Mouse (Mus musculus): Measurements from ENCODE around the gene Txlnb. TPM values are rescaled to one million over a fixed set of nuclear protein-coding genes. Genes with fewer than 3 reads are reported as not detected.
A peak's percentile ranks its signal among the peaks of the same experiment; 100 is the strongest.
"Not testable (repeated sequence)": the region's sequence is repeated elsewhere in the genome, so short reads cannot be mapped to it uniquely, and the experiment has no call there.

Txlnb gene
- 0.12 and 0.49 TPM in 2 replicates for total RNA-seq (2017)

DNA sequence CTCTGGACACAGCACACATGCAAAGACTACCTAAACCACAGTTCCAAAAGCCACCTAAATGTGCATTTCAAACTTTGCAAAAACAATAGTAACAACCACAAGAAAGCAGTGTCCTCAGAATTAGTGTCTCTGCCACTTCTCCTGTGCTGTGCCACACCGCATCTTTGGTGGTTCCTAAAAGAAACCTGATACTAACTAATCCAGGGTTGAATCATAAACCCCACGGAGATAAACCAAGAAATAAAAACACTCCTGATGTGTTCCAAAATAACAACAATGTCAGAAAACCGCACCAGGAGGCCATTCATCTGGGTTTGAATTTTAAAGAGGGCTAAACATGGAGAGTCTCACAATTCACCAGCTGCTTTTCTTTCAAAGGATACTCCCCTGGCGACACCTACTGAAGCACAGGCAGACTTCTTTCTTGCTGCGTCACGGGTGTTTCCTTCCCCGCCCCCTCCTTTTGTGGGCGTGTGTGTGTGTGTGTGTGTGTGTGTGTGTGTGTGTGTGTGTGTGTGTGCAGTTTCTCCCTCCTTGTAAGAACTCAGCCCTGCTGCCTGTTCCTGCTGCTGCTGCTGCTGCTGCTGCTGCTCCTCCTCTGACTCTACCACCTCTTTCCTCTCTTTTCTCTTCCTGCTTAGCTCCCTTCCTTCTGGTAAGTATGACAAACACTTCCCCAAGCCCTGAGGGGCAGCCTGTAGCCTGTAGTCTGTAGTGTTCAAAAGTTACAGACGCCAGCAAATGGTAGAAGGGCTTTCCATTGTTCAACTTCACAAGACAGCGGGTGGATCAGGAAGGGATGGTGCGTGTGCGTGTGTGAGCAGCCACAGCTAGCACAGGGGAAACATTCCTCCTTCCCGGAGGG is at the start of gene Txlnb:
Gene Txlnb, plus strand, starts transcription at position 460 of the 865 bp plus-strand sequence.
- ATAC-seq (ENCODE audit: extremely low read depth, insufficient number of reproducible peaks, low FRiP score, poor library complexity, severe bottlenecking) = peak; percentile 91

DNA sequence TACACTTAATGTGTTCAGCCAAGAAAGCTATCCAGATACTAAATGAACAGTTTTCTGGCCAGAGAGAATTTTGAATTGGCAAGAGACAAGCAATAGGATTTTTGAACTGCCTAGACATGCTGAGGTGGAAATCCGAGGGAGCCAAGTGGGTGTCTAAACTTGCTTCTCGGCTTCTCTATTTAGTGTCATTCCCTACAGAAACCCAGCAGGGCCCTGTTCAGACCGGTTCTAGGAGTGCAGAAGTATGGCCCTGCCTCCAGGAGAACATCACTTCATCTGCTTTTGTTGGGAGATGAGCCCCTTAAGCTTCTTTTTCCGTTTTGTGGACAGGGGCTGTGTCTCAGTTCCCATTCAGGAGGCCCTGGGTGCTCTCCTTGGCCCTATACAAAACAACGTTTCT is 43.5 kb upstream of the Txlnb start:
- no peak for ATAC-seq (ENCODE audit: extremely low read depth, insufficient number of reproducible peaks, low FRiP score, poor library complexity, severe bottlenecking)

DNA sequence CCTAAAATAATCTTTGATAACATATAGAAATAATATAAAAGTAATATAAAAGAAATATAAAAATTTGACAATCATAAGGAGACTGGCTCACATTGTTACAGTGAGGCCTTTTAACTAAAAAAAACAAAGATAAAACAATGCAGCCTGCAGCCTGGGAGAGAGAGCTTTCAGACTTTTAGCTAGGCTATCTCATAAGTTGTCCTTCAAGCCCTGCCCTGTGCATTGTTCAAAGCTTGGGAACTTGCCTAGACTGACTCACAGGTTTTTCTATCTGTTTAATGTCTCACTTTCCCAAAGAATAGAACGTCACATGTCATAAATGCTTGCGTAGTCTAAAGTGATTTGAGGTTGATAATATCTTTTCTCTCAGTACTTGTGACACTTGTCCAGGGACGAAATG is 36.3 kb upstream of the Txlnb start:
- ATAC-seq (ENCODE audit: extremely low read depth, insufficient number of reproducible peaks, low FRiP score, poor library complexity, severe bottlenecking) = no peak

DNA sequence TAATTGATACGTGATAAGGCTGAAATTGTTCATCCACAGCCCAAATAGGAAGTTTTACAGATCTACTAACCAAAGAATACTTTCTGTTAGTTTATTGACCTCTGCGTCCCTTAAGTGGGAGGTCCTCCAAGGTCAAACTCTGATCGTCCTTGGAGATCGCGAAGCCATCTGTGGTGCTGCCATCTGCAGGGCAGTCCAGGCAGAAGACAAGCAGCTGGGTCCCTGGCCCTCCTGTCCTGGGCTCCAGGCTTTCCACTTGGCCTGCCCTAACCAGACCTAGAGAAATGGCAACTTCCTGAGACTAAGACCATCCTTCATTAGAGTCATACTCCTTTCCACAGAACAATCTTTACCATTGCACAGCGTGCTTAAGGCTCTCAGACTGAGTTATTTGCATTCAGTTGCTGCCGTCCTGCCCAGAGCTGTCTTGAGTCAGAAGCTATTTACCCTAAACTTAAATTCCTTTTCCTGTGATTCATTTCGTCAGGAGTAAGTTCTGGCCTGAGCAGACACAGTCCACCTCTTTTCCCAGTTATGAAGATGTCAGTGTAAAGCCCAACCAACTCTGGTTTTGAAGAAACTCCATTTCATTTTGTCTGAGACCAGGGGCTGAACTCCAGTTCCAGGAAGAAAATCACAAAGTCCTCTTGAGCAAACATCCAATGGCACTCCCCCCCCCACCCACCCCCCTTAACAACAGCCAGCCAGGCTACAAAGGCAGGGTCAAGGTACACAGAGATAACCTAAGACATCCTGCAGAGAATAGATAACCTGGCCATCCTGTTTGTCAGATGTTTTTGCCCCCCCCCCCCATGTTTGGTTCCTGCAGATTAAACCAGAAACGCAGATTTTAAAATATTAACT is 35.0 kb upstream of the Txlnb start:
- ATAC-seq (ENCODE audit: extremely low read depth, insufficient number of reproducible peaks, low FRiP score, poor library complexity, severe bottlenecking) = peak; percentile 26; the same call in 1 of the 2 replicates

DNA sequence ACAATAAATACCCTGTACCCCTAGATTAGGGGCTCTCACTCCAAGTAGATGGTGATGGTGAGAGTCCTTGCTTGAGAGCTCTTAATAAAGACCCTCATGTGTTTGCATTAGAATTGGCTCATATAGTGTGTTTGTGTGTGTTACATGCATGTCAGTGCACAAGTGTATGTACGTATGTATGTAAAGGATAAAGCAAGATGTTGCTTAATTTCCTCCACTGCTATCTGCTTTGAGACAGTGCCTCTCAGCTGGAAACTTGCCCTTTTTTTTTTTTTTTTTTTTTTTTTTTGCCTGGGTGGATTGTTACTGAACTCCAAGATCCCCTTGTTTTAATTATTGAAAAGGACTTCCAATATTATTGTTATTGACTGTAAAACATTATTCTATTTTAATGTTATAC is 34.4 kb upstream of the Txlnb start:
- ATAC-seq (ENCODE audit: extremely low read depth, insufficient number of reproducible peaks, low FRiP score, poor library complexity, severe bottlenecking) = no peak

DNA sequence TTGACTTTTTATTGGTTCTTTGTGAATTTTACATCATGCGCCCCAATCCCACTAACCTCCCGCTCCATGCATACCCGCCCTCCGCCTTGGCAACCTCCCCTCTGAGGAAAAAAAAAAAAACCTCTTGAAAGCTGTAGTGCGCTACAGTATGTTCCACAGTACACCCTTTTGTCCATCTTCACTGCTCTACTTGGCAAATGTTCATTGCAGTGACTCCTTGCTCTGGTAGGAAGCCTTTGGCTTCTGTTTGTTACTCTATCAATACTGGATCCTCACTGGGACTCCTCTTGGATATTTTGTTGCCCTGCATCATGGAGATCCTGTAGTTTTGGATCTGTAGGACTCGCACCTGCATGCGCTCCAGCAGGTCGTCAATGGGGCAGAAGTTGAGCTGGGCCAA is 33.1 kb upstream of the Txlnb start:
- no peak for ATAC-seq (ENCODE audit: extremely low read depth, insufficient number of reproducible peaks, low FRiP score, poor library complexity, severe bottlenecking)

DNA sequence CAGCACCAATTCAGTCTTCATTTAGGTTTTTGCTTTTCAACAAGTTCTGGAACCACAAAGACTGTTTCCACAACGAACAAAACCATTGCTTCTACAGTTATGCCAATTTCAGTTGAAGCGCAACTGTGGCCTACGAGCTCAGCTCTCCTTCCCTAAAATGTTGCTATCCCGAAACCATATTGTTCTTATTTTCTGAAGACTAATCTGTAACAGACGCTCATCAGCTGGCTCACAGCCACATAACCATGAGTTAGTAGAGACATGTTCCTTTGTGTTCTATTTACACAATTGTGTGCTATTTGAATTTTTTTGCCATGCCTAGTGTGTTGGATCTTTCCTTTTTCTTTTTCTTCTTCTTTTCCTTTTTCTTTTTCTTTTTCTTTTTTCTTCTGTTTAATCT is 26.2 kb upstream of the Txlnb start:
- ATAC-seq (ENCODE audit: extremely low read depth, insufficient number of reproducible peaks, low FRiP score, poor library complexity, severe bottlenecking) = no peak

DNA sequence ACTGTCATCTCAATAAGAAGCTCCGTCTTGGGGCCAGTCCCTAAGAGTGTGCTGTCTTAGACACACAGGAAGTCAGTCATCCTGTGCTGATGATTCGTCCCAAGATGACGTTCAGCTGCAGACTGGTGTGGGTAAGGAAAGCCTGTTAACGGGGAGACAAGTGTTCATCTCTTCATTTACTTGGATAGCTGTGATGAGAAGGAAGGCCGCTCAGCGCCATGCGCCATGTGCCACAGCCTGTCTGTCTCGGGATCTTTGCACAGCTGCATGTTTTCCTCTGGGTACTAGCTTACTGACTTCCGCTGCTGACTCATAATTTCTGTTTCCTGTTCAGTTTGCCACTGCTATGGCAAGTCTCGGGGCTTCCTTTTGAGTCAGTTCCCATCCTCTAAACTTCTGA is 23.7 kb upstream of the Txlnb start:
- ATAC-seq (ENCODE audit: extremely low read depth, insufficient number of reproducible peaks, low FRiP score, poor library complexity, severe bottlenecking) = peak; percentile 81

DNA sequence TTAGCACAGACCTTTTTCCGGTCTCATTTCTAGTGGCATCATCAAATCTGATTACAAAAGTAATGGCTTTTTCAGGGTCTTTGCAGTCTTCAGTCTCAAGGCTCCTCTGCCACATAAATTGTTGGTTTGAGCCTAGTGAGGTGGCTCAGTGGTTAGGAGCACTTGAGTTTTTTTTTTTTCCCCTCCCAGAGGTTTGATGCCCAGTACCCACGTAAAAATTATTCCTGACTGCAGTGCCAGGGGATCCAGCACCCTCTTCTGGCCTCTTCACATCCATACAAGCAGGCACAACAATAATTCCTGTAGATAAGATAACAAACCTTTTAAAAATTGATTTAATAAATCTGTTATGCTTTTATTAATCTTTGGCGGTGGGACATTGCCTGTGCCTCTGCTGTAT is 21.7 kb upstream of the Txlnb start:
- ATAC-seq (ENCODE audit: extremely low read depth, insufficient number of reproducible peaks, low FRiP score, poor library complexity, severe bottlenecking) = no peak

DNA sequence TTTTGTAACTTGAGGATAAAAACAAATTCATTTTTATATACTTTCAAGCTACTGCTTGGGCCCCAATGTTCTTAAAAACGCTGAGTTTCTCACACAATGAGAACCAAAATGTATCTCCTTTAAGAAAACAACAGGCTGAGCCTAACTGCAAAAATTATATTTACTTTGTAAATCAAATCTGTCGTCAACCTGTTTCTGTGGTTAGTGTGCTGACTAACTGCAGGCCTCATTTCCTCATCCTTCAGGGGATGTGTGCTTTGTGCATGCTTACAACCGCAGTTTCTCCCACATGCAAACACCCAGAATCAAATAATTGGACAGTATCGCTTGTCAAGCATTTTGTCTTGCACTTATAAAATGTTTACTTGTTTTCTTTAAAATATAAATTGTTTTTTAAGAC is 20.9 kb upstream of the Txlnb start:
- ATAC-seq (ENCODE audit: extremely low read depth, insufficient number of reproducible peaks, low FRiP score, poor library complexity, severe bottlenecking) = 0 out of 2 replicates have a peak, but pooled peaks have one; percentile 39

DNA sequence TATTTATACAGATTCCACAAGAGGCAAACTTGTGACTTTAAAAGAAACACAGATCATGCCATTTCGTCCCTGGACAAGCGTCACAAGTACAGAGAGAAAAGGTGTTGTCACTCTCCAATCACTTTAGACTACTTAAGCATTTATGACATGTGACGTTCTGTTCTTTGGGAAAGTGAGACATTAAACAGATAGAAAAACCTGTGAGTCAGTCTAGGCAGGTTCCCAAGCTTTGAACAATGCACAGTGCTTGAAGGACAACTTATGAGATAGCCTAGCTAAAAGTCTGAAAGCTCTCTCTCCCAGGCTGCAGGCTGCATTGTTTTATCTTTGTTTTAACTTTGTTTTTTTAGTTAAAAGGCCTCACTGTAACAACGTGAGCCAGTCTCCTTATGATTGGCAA is 19.3 kb upstream of the Txlnb start:
- ATAC-seq (ENCODE audit: extremely low read depth, insufficient number of reproducible peaks, low FRiP score, poor library complexity, severe bottlenecking) = not testable (repeated sequence)

DNA sequence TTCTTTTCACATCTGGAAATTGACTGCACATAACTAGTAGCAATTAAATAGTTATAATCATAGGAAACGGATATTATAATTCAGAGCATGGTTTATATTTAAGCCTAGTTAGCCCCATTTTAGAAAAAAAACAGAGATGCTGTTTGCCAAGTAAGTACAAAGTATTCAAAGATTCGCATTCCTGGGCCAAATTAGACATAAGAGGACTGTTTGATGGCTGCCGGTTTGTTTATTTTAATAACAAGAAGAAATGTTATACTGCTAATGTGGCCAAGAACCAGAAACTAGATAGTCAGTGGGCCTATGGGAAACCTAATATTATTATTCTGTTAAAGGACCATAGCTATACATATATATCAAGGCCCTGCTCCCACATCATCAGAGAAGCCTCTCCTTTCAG is 9.3 kb upstream of the Txlnb start:
- no peak for ATAC-seq (ENCODE audit: extremely low read depth, insufficient number of reproducible peaks, low FRiP score, poor library complexity, severe bottlenecking)

DNA sequence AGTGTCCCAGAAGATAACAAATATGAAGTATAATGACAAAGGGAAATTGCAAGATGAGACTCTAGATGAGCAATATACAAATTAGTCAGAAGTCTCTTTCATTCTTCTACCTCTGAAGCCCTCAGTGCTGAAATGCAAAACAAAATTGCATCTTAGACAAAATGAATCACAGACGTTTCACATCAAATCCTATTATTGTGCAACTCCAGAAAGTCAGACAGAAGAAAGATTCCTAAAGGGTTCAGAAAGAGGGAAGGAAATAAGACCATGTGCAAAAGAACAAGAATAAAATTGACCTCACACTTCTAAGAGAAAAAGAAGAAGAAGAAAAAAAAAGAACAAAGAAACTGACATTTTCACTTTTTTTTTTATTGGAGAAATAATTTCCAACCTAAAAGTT is 8.1 kb upstream of the Txlnb start:
- ATAC-seq (ENCODE audit: extremely low read depth, insufficient number of reproducible peaks, low FRiP score, poor library complexity, severe bottlenecking) = no peak

DNA sequence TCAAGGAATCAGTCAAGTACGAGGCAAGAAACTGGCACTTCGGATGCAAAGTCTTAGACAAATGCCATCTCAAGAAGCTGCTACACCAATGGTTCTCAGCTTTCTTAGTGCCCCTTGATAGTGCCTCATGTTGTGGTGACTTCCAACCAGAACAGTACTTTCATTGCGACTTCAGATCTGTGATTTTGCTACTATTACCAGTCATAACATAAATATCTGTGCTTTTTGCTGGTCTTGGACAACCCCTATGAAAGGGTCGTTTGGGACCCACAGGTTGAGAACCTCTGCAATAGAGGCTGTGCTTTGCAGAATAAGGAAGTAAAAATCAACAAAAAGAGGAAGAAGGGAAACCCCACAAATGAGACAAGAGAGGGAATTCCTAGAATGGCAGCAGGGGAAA is 7.7 kb upstream of the Txlnb start:
- peak; percentile 72 for ATAC-seq (ENCODE audit: extremely low read depth, insufficient number of reproducible peaks, low FRiP score, poor library complexity, severe bottlenecking)

DNA sequence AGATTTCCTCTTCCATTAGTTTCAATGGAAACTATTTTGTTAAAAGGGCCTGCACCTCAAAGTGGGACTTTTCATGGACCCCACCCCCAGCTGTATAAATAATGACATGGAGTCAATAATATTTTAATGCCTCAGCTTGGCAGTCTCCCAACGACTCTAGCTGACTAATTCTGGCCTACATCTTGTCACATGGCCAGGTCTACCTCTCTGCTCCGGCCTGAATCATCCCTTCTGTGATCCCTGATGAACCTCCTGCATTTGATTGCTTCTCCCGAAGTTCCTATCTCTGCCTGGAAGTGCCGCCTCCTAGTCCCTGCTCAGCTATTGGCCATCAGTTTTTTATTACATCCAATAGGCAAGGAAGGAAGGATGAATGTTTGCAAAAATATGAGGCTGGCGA is 2.1 kb upstream of the Txlnb start:
- no peak for ATAC-seq (ENCODE audit: extremely low read depth, insufficient number of reproducible peaks, low FRiP score, poor library complexity, severe bottlenecking)

DNA sequence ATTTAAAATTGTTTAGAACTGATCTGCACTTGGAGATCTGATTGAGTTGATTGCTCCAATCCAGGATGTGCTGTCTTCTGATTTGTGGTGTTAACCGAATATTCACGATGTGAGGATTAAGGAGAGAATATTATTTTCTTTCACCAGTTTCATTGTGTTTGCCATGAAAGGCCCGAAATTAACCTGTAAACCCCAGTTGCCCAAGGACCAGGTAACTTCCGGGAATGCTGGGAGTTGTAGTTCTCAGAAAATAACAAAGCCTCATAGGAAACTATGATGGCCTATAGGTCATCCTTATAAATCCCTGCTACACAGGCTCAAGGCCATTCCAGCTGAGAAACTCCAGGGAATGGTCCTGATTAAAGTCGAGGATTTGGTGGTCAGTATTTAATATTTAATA is 1.6 kb upstream of the Txlnb start:
- no peak for ATAC-seq (ENCODE audit: extremely low read depth, insufficient number of reproducible peaks, low FRiP score, poor library complexity, severe bottlenecking)

DNA sequence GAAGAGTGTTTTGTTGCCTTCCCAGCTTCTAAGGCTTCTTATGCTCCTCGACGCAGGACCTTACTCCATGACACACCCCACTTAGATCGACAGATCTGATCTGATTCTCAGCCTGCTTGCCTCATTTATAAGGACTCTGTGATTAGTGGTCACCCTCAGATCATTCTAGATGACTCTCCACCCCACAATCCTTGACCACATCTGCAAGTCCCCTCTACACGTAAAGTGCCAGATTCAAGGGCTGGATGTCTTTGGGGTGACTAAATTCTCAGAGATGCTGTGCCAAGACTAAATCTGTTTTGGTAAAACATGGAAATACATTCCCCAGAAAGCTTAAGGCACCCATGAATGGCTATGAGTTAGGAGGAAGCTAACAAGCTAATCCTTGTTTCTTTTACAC is 799 bp upstream of the Txlnb start:
- no peak for ATAC-seq (ENCODE audit: extremely low read depth, insufficient number of reproducible peaks, low FRiP score, poor library complexity, severe bottlenecking)

DNA sequence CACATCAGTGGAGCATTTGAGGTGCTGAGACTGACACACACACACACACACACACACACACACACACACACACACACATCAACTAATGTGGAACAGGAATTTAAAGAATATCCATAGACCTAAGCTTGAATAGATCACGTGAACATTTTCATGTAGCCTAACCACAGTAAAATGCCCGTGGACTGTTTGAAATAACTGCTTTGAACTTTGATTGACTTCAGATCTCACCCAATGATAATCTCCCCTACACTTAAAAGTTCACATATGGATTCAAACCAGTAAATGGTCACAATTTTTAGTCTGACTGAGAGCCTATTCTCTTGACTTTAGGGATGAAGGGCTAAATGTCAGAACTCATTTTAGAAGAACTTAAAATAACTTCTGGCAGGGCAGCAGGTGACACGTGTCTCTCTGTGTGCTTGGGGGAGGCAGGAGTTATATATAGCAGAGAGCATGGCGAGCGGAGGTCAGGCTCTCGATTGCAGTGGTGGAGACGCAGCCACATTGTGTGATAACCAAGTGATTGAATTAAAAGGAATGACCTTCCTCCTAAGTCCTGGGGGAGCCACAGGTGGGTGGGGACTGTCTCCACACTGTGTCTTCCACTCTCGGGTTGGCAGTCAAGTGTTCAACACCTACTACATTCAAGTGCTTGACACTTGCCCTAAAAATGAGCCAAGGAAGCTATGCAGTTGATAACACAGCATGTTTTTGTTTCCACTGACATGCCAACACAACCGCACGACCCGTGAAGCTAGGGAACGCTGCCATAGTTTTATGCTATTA is 1.0 kb downstream of the Txlnb start:
- ATAC-seq (ENCODE audit: extremely low read depth, insufficient number of reproducible peaks, low FRiP score, poor library complexity, severe bottlenecking) = no peak

DNA sequence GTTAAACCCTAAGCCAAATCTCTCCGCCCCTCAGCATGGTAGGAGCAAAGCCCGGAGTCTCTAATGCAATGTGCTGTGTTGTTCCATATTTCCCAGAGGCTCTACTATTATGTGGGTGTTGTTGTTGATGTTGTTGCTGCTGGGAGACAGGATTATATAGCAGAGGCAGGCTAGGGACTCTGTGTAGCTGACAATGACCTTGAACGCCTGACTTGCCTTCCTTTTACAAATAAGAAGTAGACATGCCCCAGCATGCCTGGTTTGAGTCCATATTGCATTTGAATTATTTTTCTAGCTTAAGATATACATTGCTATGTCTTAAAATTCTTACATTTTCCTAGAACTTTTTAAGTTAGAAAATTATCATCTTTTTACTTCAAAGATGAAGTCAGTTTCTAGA is 1.7 kb downstream of the Txlnb start:
- no peak for ATAC-seq (ENCODE audit: extremely low read depth, insufficient number of reproducible peaks, low FRiP score, poor library complexity, severe bottlenecking)

Measured in neutrophil, adult 5-6 weeks (primary cell).